Mouse (Mus musculus) hindbrain, postnatal 0 days (tissue): ENCODE measurements around the gene Sec24c. TPM values are rescaled to one million over a fixed set of nuclear protein-coding genes. Genes with fewer than 3 reads are reported as not detected.
"Not testable (repeated sequence)": the region's sequence is repeated elsewhere in the genome, so short reads cannot be mapped to it uniquely, and the experiment has no call there.

Source experiments
- ATAC-seq: fragments of 200-750 bp; cut with Nextera tagmentation; 2 replicates; pipeline ENCODE4 v1.8.0; 2017; ENCODE audit warnings: mild to moderate bottlenecking, moderate TSS enrichment, moderate library complexity
- DNase-seq: peaks from one replicate; pipeline ENCODE4 v3.0.0-alpha.2; 2015; ENCODE audit warnings: low spot score
- H3K27ac ChIP-seq: fragments of 300-500 bp; sonication (generic); 2 replicates; pipeline ENCODE4 v1.5.1; 2014; ENCODE audit warnings: mild to moderate bottlenecking
- H3K27me3 ChIP-seq: fragments of 300-500 bp; sonication (generic); 2 replicates; pipeline ENCODE4 v1.6.1; 2014; ENCODE audit warnings: low read length, mixed read lengths; ENCODE audit not compliant: insufficient read depth
- H3K36me3 ChIP-seq: fragments of 300-500 bp; sonication (generic); 2 replicates; pipeline ENCODE4 v1.6.1; 2014; ENCODE audit warnings: low read length, mixed read lengths; ENCODE audit not compliant: insufficient read depth
- H3K4me1 ChIP-seq: fragments of 300-500 bp; sonication (generic); 2 replicates; pipeline ENCODE4 v1.6.1; 2014; ENCODE audit warnings: antibody characterized with exemption, low read length, mixed read lengths; ENCODE audit not compliant: insufficient read depth
- H3K4me2 ChIP-seq: fragments of 300-500 bp; sonication (generic); 2 replicates; pipeline ENCODE4 v1.6.1; 2014; ENCODE audit warnings: low read depth, mild to moderate bottlenecking, low read length, moderate library complexity, mixed read lengths
- H3K4me3 ChIP-seq: fragments of 300-500 bp; sonication (generic); 2 replicates; pipeline ENCODE4 v1.5.1; 2014; ENCODE audit warnings: low read length
- H3K9ac ChIP-seq: fragments of 300-500 bp; sonication (generic); replicated peaks from 2 replicates; pipeline ENCODE4 v1.6.1; 2014; ENCODE audit warnings: mild to moderate bottlenecking, low read length, moderate library complexity, mixed read lengths
- H3K9me3 ChIP-seq: fragments of 300-500 bp; sonication (generic); 2 replicates; pipeline ENCODE4 v1.6.1; 2016; ENCODE audit warnings: low read length, mixed read lengths
- CTCF ChIP-seq: IDR thresholded peaks from 2 replicates; pipeline ENCODE4 v1.5.1; 2016; ENCODE audit warnings: antibody characterized with exemption, control low read depth, low read depth
- WGBS: fragments of 180-500 bp; shearing (Covaris S2); extraction: QIAGEN DNeasy Blood & Tissue Kit; methylation state at CpG from one replicate; pipeline ENCODE4 v1.1.7; 2014; 5-methylcytosine and 5-hydroxymethylcytosine counted together
- polyA plus RNA-seq: library from polyadenylated mRNA; unstranded; fragments of >200 nt; fragmentation: Nextera tagmentation; extraction: Ambion mirVana; gene quantifications from 2 replicates; pipeline ENCODE4 v1.2.1, GENCODE M21; 2015
- total RNA-seq: library from RNA; depleted of rRNA; stranded (reverse); fragments of >200 nt; gene quantifications from 2 replicates; pipeline ENCODE4 v1.2.3, GENCODE M21; 2014; rRNA removed

The Sec24c gene
- total RNA-seq (166 and 179 TPM in 2 replicates), polyA plus RNA-seq (52.5 and 58.7 TPM in 2 replicates)

DNA sequence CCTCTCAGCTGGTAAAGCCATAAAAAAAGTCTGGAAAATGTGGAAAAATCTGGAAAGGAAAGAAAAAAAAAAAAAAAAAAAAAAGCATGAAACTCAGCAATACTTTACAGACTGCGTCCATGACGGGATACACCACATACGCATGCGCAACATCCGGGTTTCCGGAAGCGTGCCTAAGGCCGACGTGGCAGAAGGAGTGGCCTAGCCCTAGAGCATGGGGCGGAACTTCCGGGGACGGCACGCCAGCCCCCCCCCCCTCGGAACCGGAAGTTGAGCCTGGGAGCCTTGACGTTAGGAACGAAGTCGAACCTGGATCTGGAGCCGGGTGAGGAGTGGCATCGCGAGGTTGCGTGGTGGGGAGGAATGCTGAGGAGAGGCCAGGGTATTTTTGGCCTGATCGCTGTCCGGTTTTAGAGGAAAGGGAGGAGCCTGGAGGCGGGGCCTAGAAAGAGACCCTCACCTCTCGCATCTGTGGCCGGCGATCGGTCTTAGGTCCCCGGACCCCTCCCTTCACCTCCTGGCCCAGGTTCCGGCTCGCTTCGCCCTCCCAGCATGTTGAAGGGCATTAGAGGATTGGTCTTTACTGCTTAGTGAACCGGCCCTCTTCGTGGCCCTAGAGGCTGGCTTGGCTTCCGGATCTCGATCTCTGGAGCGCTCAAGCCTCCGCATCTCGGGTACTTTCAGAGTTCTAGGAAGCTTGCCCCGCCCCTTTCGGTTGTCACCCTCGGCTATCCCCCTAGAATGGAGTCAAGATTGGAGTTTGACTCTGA, at the start of gene Sec24c:
Sec24c (plus strand) TSS at position 245 of the 770 bp plus-strand sequence.
- no peak for TF ChIP-seq CTCF
- peak within 1 kb of the TSS; percentile 85 for H3K9ac ChIP-seq
- DNase-seq (peak; percentile 100), ATAC-seq (peak; percentile 98)
- H3K4me2 ChIP-seq = peak within 1 kb of the TSS; percentile 67
- H3K27ac ChIP-seq = peak within 1 kb of the TSS; percentile 93
- 2% methylated on average over 43 of the region's 43 CpGs for WGBS
- H3K36me3 ChIP-seq = peaks cover 13% of the 10 kb centered on the region; the same call in 1 of the 2 replicates
- peaks cover 5% of the 10 kb centered on the region; the same call in 1 of the 2 replicates for H3K4me1 ChIP-seq
- peak within 1 kb of the TSS; percentile 90 for H3K4me3 ChIP-seq
- no peaks in the 10 kb centered on the region for H3K9me3 ChIP-seq
- H3K27me3 ChIP-seq = no peaks in the 10 kb centered on the region

DNA sequence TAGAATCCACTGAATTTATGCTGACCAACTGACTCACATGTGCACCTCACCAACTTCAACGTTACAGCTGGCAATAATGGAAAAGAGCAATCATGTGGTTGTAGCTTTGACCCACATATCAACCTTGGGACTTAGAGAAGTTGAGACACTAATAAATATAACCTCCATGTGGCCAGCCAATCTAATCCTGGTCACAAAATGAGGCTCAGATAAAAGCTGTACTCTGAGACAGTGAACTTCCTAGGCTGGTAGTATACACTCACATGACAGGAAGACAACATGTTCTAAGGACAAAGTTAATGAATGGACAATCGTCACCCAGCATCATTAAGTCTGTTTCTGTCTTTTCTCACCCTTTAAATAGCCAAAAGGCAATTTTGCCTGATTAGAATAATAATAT, 47.7 kb upstream of the Sec24c start:
- Histone ChIP-seq H3K9ac (no peak overlapping the region), H3K27ac (no peak overlapping the region), H3K4me3 (no peak overlapping the region), H3K4me2 (no peak overlapping the region), H3K9me3 (no peaks in the 10 kb centered on the region), H3K4me1 (no peaks in the 10 kb centered on the region), H3K27me3 (no peaks in the 10 kb centered on the region), H3K36me3 (no peaks in the 10 kb centered on the region)
- DNase-seq = no peak
- no peak for TF ChIP-seq CTCF
- 77% methylated on average over 2 of the region's 2 CpGs for WGBS
- no peak for ATAC-seq

DNA sequence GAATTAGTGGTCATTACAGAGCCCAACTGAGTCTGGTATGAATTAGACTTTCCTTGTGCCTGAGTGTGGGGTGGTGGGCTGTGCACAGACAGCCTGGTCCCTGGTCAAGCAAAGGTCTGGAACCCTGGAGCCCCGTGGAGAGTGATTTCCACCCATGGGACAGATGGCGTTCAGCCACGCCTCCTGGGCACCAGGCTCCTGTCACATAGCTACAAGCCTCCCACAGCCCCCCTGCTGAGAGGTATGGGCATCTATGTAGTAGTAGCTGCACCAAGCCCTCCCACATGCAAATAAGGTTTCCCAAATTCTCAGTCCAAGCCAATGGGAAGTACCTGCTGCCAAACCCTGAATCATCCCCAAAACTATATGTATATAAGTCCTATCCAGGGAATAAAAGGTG, 47.1 kb upstream of the Sec24c start:
- Histone ChIP-seq H3K4me2 (no peak overlapping the region), H3K36me3 (no peaks in the 10 kb centered on the region), H3K27me3 (no peaks in the 10 kb centered on the region), H3K9ac (no peak overlapping the region), H3K27ac (no peak overlapping the region), H3K4me1 (no peaks in the 10 kb centered on the region), H3K4me3 (no peak overlapping the region), H3K9me3 (no peaks in the 10 kb centered on the region)
- 84% methylated on average over 3 of the region's 3 CpGs for WGBS
- no peak for DNase-seq
- ATAC-seq = no peak
- no peak for TF ChIP-seq CTCF

DNA sequence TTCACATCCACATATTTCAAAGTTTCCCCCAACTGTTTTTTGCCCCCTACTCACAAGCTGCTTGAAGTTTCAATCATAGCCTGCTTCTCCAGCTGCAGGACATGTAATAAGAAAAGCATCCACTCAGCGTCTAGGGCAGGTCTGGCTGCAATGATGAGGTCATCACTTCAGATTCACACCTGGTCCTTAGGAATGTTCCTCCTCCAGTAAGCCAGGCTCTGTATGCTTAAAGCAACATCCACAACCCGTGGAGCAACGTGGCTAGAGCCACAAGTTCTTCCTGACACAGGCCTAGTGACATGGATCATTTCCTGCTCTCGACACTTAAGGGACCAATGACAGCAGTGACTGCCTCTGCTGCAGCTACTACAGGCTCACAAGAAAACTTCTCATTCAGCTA, 42.9 kb upstream of the Sec24c start:
- H3K4me2 ChIP-seq = no peak overlapping the region
- no peaks in the 10 kb centered on the region for H3K9me3 ChIP-seq
- ATAC-seq (no peak), DNase-seq (no peak)
- TF ChIP-seq CTCF = no peak
- no peak overlapping the region for H3K9ac ChIP-seq
- H3K27ac ChIP-seq = no peak overlapping the region
- H3K27me3 ChIP-seq = no peaks in the 10 kb centered on the region
- no peaks in the 10 kb centered on the region for H3K4me1 ChIP-seq
- H3K4me3 ChIP-seq = no peak overlapping the region
- no peaks in the 10 kb centered on the region for H3K36me3 ChIP-seq
- 74% methylated on average over 4 of the region's 4 CpGs for WGBS

DNA sequence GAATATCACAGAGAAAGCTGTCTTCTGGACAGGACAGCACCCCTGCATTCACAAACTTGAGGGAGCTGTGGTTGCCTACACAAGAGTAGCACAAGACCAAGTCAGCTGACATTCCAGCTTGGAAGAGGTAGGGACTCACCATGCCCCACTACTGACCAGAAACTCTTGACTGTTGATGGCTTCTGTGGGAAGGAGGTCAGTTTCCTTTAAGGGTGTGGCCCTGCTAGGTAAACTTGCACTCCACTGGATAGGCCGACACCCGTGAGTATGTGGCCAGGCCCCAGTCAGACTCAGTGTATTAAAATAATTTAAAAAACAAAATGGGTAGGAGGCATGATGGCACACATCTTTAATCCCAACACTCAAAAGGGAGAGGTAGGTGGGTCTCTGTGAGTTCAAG, 38.6 kb upstream of the Sec24c start:
- WGBS = 92% methylated on average over 2 of the region's 2 CpGs
- no peak overlapping the region for H3K4me2 ChIP-seq

DNA sequence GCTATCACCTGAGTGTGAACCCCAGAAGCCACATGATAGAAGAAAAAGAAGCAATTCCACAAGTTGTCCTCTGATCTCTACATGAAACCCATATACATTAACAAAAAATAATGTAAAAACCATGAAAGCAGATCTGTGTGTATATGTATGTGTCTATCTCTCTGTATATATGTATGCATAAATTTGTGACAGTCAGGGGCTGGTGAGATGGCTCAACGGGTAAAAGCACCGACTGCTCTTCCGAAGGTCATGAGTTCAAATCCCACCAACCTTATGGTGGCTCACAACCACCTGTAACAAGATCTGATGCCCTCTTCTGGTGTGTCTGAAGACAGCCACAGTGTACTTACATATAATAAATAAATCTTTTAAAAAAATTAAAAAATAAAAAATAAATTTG, 37.1 kb upstream of the Sec24c start:
- not testable (repeated sequence) for H3K27ac ChIP-seq

More for the DNA sequence above, 38.6 kb upstream of the Sec24c start:
- Histone ChIP-seq H3K27ac (no peak overlapping the region), H3K9ac (no peak overlapping the region), H3K4me3 (no peak overlapping the region), H3K36me3 (no peaks in the 10 kb centered on the region), H3K27me3 (no peaks in the 10 kb centered on the region), H3K9me3 (no peaks in the 10 kb centered on the region), H3K4me1 (no peaks in the 10 kb centered on the region)
- ATAC-seq (no peak), DNase-seq (no peak)
- TF ChIP-seq CTCF = no peak

More for the DNA sequence above, 37.1 kb upstream of the Sec24c start:
- ATAC-seq, H3K4me1 ChIP-seq, H3K4me2 ChIP-seq, H3K36me3 ChIP-seq, H3K9me3 ChIP-seq, H3K4me3 ChIP-seq, H3K9ac ChIP-seq, DNase-seq, H3K27me3 ChIP-seq: not testable (repeated sequence)
- 98% methylated on average over 3 of the region's 3 CpGs for WGBS
